Comparison of ENCODE assay signal across 25 mouse cellular contexts in the genomic region with DNA sequence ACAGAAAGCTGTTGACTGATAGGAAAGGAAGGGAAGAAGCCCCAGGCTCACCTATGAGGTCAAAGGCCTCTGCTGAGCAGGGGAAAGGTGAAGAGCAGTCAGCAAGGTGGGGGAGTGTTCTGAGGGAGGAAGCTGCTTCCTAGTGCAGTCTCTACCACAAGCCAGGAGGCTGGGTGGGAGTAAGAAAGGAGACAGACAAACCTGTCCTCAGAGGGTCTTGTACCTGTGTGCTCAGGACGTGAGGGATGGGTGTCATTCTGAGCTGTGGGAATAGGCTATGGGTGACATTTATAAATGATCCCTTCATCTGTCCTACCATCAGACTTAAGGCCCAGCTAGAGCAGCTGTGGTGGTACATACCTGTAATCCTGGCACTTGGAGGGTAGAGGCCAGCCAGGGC. TPM values are rescaled to one million over a fixed set of nuclear protein-coding genes. Genes with fewer than 3 reads are reported as not detected.
DNase-seq lines count a peak whose midpoint lies in the region; ATAC-seq and TF ChIP-seq lines count a peak whose summit lies in the region.
"Had no signal": no experiment of that assay in that cellular context is flagged by ENCODE, and none has a peak within 500 bp of the region (broad histone marks: within the 10 kb centered on the region; RNA-seq: fewer than 3 reads in every experiment).

No protein-coding gene starts in this region.

- no peak overlapping the region for H3K27ac ChIP-seq in intestine, embryonic 14.5 days (ENCODE audit: low read depth)
- no peak overlapping the region for H3K27ac ChIP-seq in intestine, postnatal 0 days (ENCODE audit: low read depth, low read length)
- H3K27ac ChIP-seq in embryonic facial prominence, embryonic 10.5 days (replicated peaks): no peak overlapping the region
- H3K27ac ChIP-seq: embryonic facial prominence, embryonic 12.5 days; forebrain, embryonic 13.5 days; forebrain, embryonic 15.5 days had no signal

- no peaks in the 10 kb centered on the region for H3K9me3 ChIP-seq in intestine, embryonic 14.5 days (ENCODE audit: control insufficient read depth, low read length)
- H3K9me3 ChIP-seq in intestine, postnatal 0 days (ENCODE audit: control insufficient read depth): no peaks in the 10 kb centered on the region
- H3K9me3 ChIP-seq in embryonic facial prominence, embryonic 10.5 days: no peaks in the 10 kb centered on the region
- H3K9me3 ChIP-seq: embryonic facial prominence, embryonic 12.5 days; forebrain, embryonic 13.5 days; forebrain, embryonic 15.5 days had no signal

- H3K9ac ChIP-seq in intestine, embryonic 14.5 days (ENCODE audit: low read length): no peak overlapping the region
- no peak overlapping the region for H3K9ac ChIP-seq in intestine, postnatal 0 days (ENCODE audit: low read depth, low read length)
- H3K9ac ChIP-seq: embryonic facial prominence, embryonic 12.5 days; forebrain, embryonic 13.5 days; forebrain, embryonic 15.5 days; forebrain, postnatal 0 days had no signal

- no peak for TF ChIP-seq CTCF in intestine, postnatal 0 days (IDR thresholded peaks at IDR 0.05; ENCODE audit: low read depth)

- H3K36me3 ChIP-seq in intestine, embryonic 14.5 days (ENCODE audit: control insufficient read depth, insufficient read depth, low read length): no peaks in the 10 kb centered on the region
- no peaks in the 10 kb centered on the region for H3K36me3 ChIP-seq in intestine, postnatal 0 days (ENCODE audit: control insufficient read depth, insufficient read depth)
- no peaks in the 10 kb centered on the region for H3K36me3 ChIP-seq in embryonic facial prominence, embryonic 10.5 days (replicated peaks)
- H3K36me3 ChIP-seq: embryonic facial prominence, embryonic 12.5 days; forebrain, embryonic 15.5 days had no signal

- H3K4me2 ChIP-seq in intestine, embryonic 14.5 days (ENCODE audit: low read length): no peak overlapping the region
- no peak overlapping the region for H3K4me2 ChIP-seq in intestine, postnatal 0 days (replicated peaks; ENCODE audit: low read depth)
- H3K4me2 ChIP-seq: embryonic facial prominence, embryonic 12.5 days; forebrain, embryonic 13.5 days; forebrain, embryonic 15.5 days had no signal

- no peak for ATAC-seq in intestine, embryonic 14.5 days (replicated peaks; ENCODE audit: low FRiP score, low TSS enrichment, low read depth)
- no peak for ATAC-seq in intestine, postnatal 0 days
- ATAC-seq: forebrain, embryonic 13.5 days; forebrain, embryonic 15.5 days; forebrain, postnatal 0 days had no signal

- H3K4me3 ChIP-seq in intestine, embryonic 14.5 days (ENCODE audit: low read depth, low read length): no peak overlapping the region
- no peak overlapping the region for H3K4me3 ChIP-seq in intestine, postnatal 0 days (ENCODE audit: low read depth, low read length)
- no peak overlapping the region for H3K4me3 ChIP-seq in embryonic facial prominence, embryonic 10.5 days
- H3K4me3 ChIP-seq: embryonic facial prominence, embryonic 12.5 days; forebrain, embryonic 13.5 days; forebrain, embryonic 15.5 days had no signal

- no peaks in the 10 kb centered on the region for H3K27me3 ChIP-seq in intestine, embryonic 14.5 days (replicated peaks; ENCODE audit: control insufficient read depth, insufficient read depth, low read length)
- no peaks in the 10 kb centered on the region for H3K27me3 ChIP-seq in intestine, postnatal 0 days (replicated peaks; ENCODE audit: control insufficient read depth, insufficient read depth, low read length)
- H3K27me3 ChIP-seq in embryonic facial prominence, embryonic 10.5 days (replicated peaks; ENCODE audit: low read depth, poor library complexity, severe bottlenecking): no peaks in the 10 kb centered on the region
- H3K27me3 ChIP-seq: embryonic facial prominence, embryonic 12.5 days; forebrain, embryonic 13.5 days; forebrain, embryonic 15.5 days had no signal

- peak; percentile 51 for DNase-seq in heart, adult 11 months
- no peak for DNase-seq in heart, postnatal 4 days
- DNase-seq in intestine, embryonic 14.5 days (ENCODE audit: low spot score): peak; percentile 38
- peak; percentile 81 for DNase-seq in yolk sac, embryonic 10.5 days (ENCODE audit: low spot score)
- DNase-seq in embryonic facial prominence, embryonic 10.5 days (ENCODE audit: low spot score): no peak
- DNase-seq: adrenal gland, adult 2 months; adrenal gland, postnatal 10 days; adrenal gland, postnatal 25 days; cerebellum, adult 8-10 months; cerebellum, adult 9-11 months; cerebellum, postnatal 14 days; cerebellum, postnatal 36 days; embryo, embryonic 11 days; forebrain, postnatal 0 days had no signal

- H3K4me1 ChIP-seq in intestine, embryonic 14.5 days (replicated peaks; ENCODE audit: control insufficient read depth, insufficient read depth, low read length): 0 out of 2 replicates have a peak, but pooled peaks cover 4% of the 10 kb centered on the region
- no peaks in the 10 kb centered on the region for H3K4me1 ChIP-seq in intestine, postnatal 0 days (replicated peaks; ENCODE audit: control insufficient read depth, insufficient read depth, low read length)
- peaks cover 13% of the 10 kb centered on the region for H3K4me1 ChIP-seq in embryonic facial prominence, embryonic 10.5 days

- whole genome bisulfite sequencing in intestine, embryonic 14.5 days: 84% methylated on average over 1 of the region's 1 CpGs
- 63% methylated on average over 1 of the region's 1 CpGs for WGBS in intestine, postnatal 0 days
- 74% methylated on average over 1 of the region's 1 CpGs for WGBS in embryonic facial prominence, embryonic 10.5 days

RNA-seq across cellular contexts. Expression of gene E030018B13Rik, which starts 53.6 kb away (rescaled TPM):
- total RNA-seq in heart, postnatal 4 days (2021): not detected
- 0.30 TPM in 1 of 2 replicates, not detected in the other for polyA plus RNA-seq in intestine, embryonic 14.5 days (2014; fragmentation: Nextera tagmentation; extraction: Ambion mirVana)
- polyA plus RNA-seq in intestine, postnatal 0 days (2015; fragmentation: Nextera tagmentation; extraction: Ambion mirVana): not detected in 2 replicates
- polyA plus RNA-seq in embryonic facial prominence, embryonic 10.5 days (2016; fragmentation: Nextera tagmentation; extraction: Ambion mirVana): not detected in 2 replicates
- total RNA-seq: adrenal gland, adult 2 months; adrenal gland, postnatal 10 days; adrenal gland, postnatal 25 days; adrenal gland, postnatal 4 days; common myeloid progenitor, adult 5-6 weeks; ES-E14; forebrain, postnatal 0 days; MEL had no signal
- polyA plus RNA-seq: adrenal gland, adult 2 months; brain, embryonic 14.5 days; embryonic facial prominence, embryonic 12.5 days; embryonic facial prominence, embryonic 14.5 days; forebrain, embryonic 11.5 days; forebrain, postnatal 0 days had no signal

Comparison
In these comparisons a context has a peak if more than half of its experiments do, and no peak if none do; other contexts are left out.
1. DNase-seq: peak in heart, adult 11 months (single experiment), intestine, embryonic 14.5 days (single experiment) and yolk sac, embryonic 10.5 days (single experiment); none in heart, postnatal 4 days (single experiment) and embryonic facial prominence, embryonic 10.5 days (single experiment).